In genomic region chr6:126560036-126560435, GRCm38 (mm10) we compare ENCODE assay signal across 10 mouse cellular contexts. TPM values are rescaled to one million over a fixed set of nuclear protein-coding genes. Genes with fewer than 3 reads are reported as not detected.
DNase-seq lines count a peak whose midpoint lies in the region; ATAC-seq lines count a peak whose summit lies in the region.
"Had no signal": no experiment of that assay in that cellular context is flagged by ENCODE, and none has a peak within 500 bp of the region (broad histone marks: within the 10 kb centered on the region; RNA-seq: fewer than 3 reads in every experiment).

No protein-coding gene starts in this region.

- no peaks in the 10 kb centered on the region for H3K9me3 ChIP-seq in heart, embryonic 16.5 days (replicated peaks; ENCODE audit: control insufficient read depth, low read length)
- H3K9me3 ChIP-seq in heart, embryonic 11.5 days (replicated peaks; ENCODE audit: control insufficient read depth, low read length): no peaks in the 10 kb centered on the region
- H3K9me3 ChIP-seq in embryonic facial prominence, embryonic 14.5 days (ENCODE audit: control insufficient read depth, low read length): no peaks in the 10 kb centered on the region

- no peak overlapping the region for H3K4me3 ChIP-seq in heart, embryonic 16.5 days (ENCODE audit: low read length)
- H3K4me3 ChIP-seq in heart, embryonic 11.5 days (ENCODE audit: low read depth, low read length): no peak overlapping the region
- H3K4me3 ChIP-seq in embryonic facial prominence, embryonic 14.5 days (ENCODE audit: low read depth, low read length): no peak overlapping the region

- H3K9ac ChIP-seq in heart, embryonic 16.5 days (ENCODE audit: low read length): no peak overlapping the region
- H3K9ac ChIP-seq in heart, embryonic 11.5 days (ENCODE audit: low read depth, low read length): no peak overlapping the region
- no peak overlapping the region for H3K9ac ChIP-seq in embryonic facial prominence, embryonic 14.5 days (ENCODE audit: low read depth, low read length)

- no peak overlapping the region for H3K4me2 ChIP-seq in heart, embryonic 16.5 days (ENCODE audit: low read depth, low read length)
- H3K4me2 ChIP-seq in heart, embryonic 11.5 days: no peak overlapping the region
- H3K4me2 ChIP-seq in embryonic facial prominence, embryonic 14.5 days (ENCODE audit: low read depth, low read length): no peak overlapping the region

- H3K27ac ChIP-seq in heart, embryonic 16.5 days (ENCODE audit: low read length): peak overlapping the region; percentile 66
- no peak overlapping the region for H3K27ac ChIP-seq in heart, embryonic 11.5 days (ENCODE audit: low read depth, low read length)
- H3K27ac ChIP-seq in embryonic facial prominence, embryonic 14.5 days (replicated peaks; ENCODE audit: low read depth, low read length): no peak overlapping the region

- 0 out of 2 replicates have a peak, but pooled peaks have one; percentile 49 for ATAC-seq in heart, embryonic 16.5 days (replicated peaks; ENCODE audit: extremely low read depth, insufficient read depth, low FRiP score)
- no peak for ATAC-seq in heart, embryonic 11.5 days (replicated peaks; ENCODE audit: insufficient number of reproducible peaks, low FRiP score, low TSS enrichment)
- ATAC-seq in embryonic facial prominence, embryonic 14.5 days (ENCODE audit: low read depth): peak; percentile 59
- ATAC-seq in frontal cortex, adult (ENCODE audit: low TSS enrichment): no peak

- H3K27me3 ChIP-seq in heart, embryonic 16.5 days (ENCODE audit: control insufficient read depth, insufficient read depth, low read length): no peaks in the 10 kb centered on the region
- H3K27me3 ChIP-seq in heart, embryonic 11.5 days (ENCODE audit: control insufficient read depth, insufficient read depth, low read length): no peaks in the 10 kb centered on the region
- no peaks in the 10 kb centered on the region for H3K27me3 ChIP-seq in embryonic facial prominence, embryonic 14.5 days (replicated peaks; ENCODE audit: control insufficient read depth, insufficient read depth, low read length)

- no peaks in the 10 kb centered on the region for H3K36me3 ChIP-seq in heart, embryonic 16.5 days (ENCODE audit: control insufficient read depth, insufficient read depth)
- H3K36me3 ChIP-seq in heart, embryonic 11.5 days (ENCODE audit: control insufficient read depth, insufficient read depth, low read length): no peaks in the 10 kb centered on the region
- H3K36me3 ChIP-seq in embryonic facial prominence, embryonic 14.5 days (ENCODE audit: control insufficient read depth, insufficient read depth, low read length): no peaks in the 10 kb centered on the region

- DNase-seq in NIH3T3 (ENCODE audit: low read depth) (peak; percentile 27), adipocyte (ENCODE audit: low spot score) (no peak)
- peak; percentile 82 for DNase-seq in embryonic facial prominence, embryonic 14.5 days (ENCODE audit: low spot score)
- peak; percentile 17 to 32 for DNase-seq in kidney, postnatal 4 days
- no peak for DNase-seq in urinary bladder, adult 2 months (ENCODE audit: low spot score)
- DNase-seq: adrenal gland, postnatal 25 days; liver had no signal

- WGBS in heart, embryonic 16.5 days: 38% methylated on average over 8 of the region's 8 CpGs
- WGBS in heart, embryonic 11.5 days (ENCODE audit: insufficient replicate concordance): 51% methylated on average over 8 of the region's 8 CpGs
- WGBS in embryonic facial prominence, embryonic 14.5 days: 19% methylated on average over 8 of the region's 8 CpGs

- peaks cover 8% of the 10 kb centered on the region; the same call in 1 of the 2 replicates for H3K4me1 ChIP-seq in heart, embryonic 16.5 days (ENCODE audit: control insufficient read depth, insufficient read depth, low read length)
- H3K4me1 ChIP-seq in heart, embryonic 11.5 days (ENCODE audit: control insufficient read depth, insufficient read depth, low read length): no peaks in the 10 kb centered on the region; the same call in 1 of the 2 replicates
- H3K4me1 ChIP-seq in embryonic facial prominence, embryonic 14.5 days (ENCODE audit: control insufficient read depth, insufficient read depth, low read length): no peaks in the 10 kb centered on the region; the same call in 1 of the 2 replicates

RNA-seq across cellular contexts. Expression of gene Kcna5, which starts 24.8 kb away (rescaled TPM):
- polyA plus RNA-seq in heart, embryonic 16.5 days (2015; fragmentation: Nextera tagmentation; extraction: Ambion mirVana): 9.1 and 10.3 TPM in 2 replicates
- polyA plus RNA-seq in heart, embryonic 11.5 days (2014; fragmentation: Nextera tagmentation; extraction: Ambion mirVana): 8.9 and 13.7 TPM in 2 replicates
- polyA plus RNA-seq in embryonic facial prominence, embryonic 14.5 days (2014; fragmentation: Nextera tagmentation; extraction: Ambion mirVana): 6.8 and 7.7 TPM in 2 replicates
- 0.62 and 0.78 TPM in 2 replicates for polyA plus RNA-seq in urinary bladder, adult 2 months (2012; rRNA removed)

Comparison
In these comparisons a context has a peak if more than half of its experiments do, and no peak if none do; other contexts are left out.
1. ATAC-seq: peak in heart, embryonic 16.5 days (single experiment) and embryonic facial prominence, embryonic 14.5 days (single experiment); none in heart, embryonic 11.5 days (single experiment) and frontal cortex, adult (single experiment).
2. DNase-seq: peak in NIH3T3 (single experiment), embryonic facial prominence, embryonic 14.5 days (single experiment) and kidney, postnatal 4 days (2 of 2); none in adipocyte (single experiment) and urinary bladder, adult 2 months (single experiment).